Mouse (Mus musculus): ENCODE data around the gene Znrd1as.

GRCm38 (mm10) chr17:36920239-36920638 lies 38.2 kb upstream of the Znrd1as start:
- TF ChIP-seq FLI1 (IDR thresholded peaks at IDR 0.05; ENCODE audit: low read length) (no peak), GATA1 (IDR thresholded peaks at IDR 0.05; ENCODE audit: borderline replicate concordance, low read length) (no peak)
